Mouse (Mus musculus): Measurements from ENCODE around the gene Nr2f2. TPM values are rescaled to one million over a fixed set of nuclear protein-coding genes. Genes with fewer than 3 reads are reported as not detected.

The Nr2f2 gene
- polyA plus RNA-seq, 1 experiment from 2014 or later = 62.3 TPM

DNA sequence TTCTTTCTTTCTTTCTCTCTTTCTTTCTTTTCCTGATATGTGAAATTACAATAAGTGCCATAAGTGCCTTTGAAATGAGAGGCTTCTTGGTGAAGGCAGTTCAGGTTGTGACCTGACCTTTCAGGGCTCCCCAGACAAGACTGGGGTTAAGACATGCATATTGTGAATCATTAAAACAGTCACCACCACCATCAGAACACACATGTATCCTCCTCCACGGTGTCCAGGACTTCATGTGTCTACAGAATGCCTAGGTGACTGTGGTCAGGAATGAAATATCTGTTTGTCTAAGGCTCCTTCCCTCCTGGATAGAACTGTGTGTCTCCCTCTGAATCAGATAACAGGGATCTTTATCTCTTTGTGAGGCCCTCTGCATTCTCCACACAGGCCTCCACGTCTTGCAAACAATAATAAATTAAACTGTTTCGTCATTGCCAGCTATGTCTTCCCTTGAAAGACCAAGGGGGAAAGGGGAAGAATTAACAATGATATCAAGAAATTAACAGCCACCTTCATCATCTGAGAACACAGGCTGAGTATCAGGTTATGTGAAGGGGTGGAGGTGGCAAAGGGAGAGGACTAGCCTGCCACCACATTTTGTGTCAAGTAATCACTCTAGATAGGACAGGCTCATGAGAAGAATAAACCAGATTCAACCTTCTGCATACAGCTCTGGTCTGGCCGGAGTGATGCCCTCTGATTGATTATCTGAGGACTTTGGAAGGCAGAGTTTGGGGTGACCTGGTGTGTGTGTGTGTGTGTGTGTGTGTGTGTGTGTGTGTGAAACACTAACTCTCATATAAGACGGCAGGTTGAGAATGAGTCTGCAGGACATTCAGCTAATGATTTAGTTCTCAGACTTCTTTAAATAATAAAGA lies 10.6 kb downstream of the Nr2f2 start:
- H3K9me3 ChIP-seq = no peaks in the 10 kb centered on the region
- H3K9ac ChIP-seq = peak overlapping the region; percentile 99
- H3K36me3 ChIP-seq = peaks cover 37% of the 10 kb centered on the region
- peaks cover 44% of the 10 kb centered on the region for H3K4me1 ChIP-seq
- peaks cover 5% of the 10 kb centered on the region; the same call in 1 of the 2 replicates for H3K27me3 ChIP-seq
- H3K27ac ChIP-seq = peak overlapping the region; percentile 33; the same call in 1 of the 2 replicates
- H3K4me3 ChIP-seq = peak overlapping the region; percentile 84
- peak overlapping the region; percentile 85 for H3K4me2 ChIP-seq (replicated peaks)
- WGBS = 29% methylated on average over 5 of the region's 5 CpGs
- ATAC-seq (ENCODE audit: low FRiP score, low read depth) = no peak

DNA sequence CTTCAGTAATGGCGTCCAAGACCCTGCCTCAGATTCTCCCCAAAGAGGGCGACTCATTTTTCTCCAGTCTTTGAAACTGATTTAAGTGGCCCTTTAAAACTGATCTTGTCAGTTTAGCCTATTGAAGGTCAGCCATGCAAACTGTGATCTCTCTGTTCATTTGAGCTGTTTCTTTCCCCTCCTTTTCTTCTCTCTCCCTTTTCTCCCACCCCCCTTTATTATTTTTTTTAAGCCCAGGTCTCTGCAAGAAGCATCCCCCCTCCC lies 11.2 kb downstream of the Nr2f2 start:
- 46% methylated on average over 2 of the region's 2 CpGs for WGBS

DNA sequence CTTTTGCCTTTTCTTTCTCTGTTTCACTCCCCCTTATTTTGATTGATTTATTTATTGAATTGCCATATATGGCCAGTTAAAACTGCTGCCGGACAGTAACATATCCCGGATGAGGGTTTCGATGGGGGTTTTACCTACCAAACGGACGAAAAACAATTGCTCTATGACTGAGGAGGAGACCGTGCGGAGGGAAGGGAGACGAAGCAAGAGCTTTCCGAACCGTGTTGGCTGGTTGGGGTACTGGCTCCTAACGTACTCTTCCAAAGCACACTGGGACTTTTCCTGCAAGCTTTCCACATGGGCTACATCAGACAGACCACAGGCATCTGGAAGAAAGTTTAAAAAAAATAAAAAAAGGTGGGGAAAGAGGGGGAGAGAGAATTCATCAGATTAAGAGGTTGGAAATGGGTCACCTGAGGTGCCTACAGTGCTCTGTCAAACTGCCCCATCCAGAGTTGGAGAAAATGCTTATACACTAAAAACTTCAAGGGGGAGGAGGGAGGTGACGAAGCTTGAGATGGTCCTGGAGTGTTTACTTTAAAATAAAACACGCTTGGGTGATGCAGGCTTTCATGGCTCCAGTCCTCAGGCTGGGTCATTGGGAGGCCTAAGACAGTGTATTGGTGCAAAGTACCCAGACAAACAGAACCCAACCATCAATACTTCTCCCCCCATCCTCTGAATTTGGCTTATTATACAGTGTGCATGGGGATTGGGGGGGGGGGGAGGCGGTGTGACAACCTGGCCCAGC lies 11.8 kb downstream of the Nr2f2 start:
- Histone ChIP-seq H3K4me2 (replicated peaks) (peak overlapping the region; percentile 85), H3K9me3 (no peaks in the 10 kb centered on the region), H3K27me3 (peaks cover 8% of the 10 kb centered on the region; the same call in 1 of the 2 replicates), H3K4me1 (peaks cover 52% of the 10 kb centered on the region), H3K4me3 (peak overlapping the region; percentile 84), H3K36me3 (peaks cover 34% of the 10 kb centered on the region), H3K27ac (peak overlapping the region; percentile 59; the same call in 1 of the 2 replicates), H3K9ac (peak overlapping the region; percentile 63)
- WGBS = 18% methylated on average over 14 of the region's 14 CpGs
- ATAC-seq (ENCODE audit: low FRiP score, low read depth) = no peak

More for the DNA sequence above, 11.2 kb downstream of the Nr2f2 start:
- Histone ChIP-seq H3K4me3 (peak overlapping the region; percentile 84), H3K9ac (peak overlapping the region; percentile 63), H3K36me3 (peaks cover 37% of the 10 kb centered on the region), H3K27ac (peak overlapping the region; percentile 59; the same call in 1 of the 2 replicates), H3K9me3 (no peaks in the 10 kb centered on the region), H3K4me2 (replicated peaks) (peak overlapping the region; percentile 85), H3K4me1 (peaks cover 46% of the 10 kb centered on the region), H3K27me3 (peaks cover 5% of the 10 kb centered on the region; the same call in 1 of the 2 replicates)
- ATAC-seq (ENCODE audit: low FRiP score, low read depth) = no peak

DNA sequence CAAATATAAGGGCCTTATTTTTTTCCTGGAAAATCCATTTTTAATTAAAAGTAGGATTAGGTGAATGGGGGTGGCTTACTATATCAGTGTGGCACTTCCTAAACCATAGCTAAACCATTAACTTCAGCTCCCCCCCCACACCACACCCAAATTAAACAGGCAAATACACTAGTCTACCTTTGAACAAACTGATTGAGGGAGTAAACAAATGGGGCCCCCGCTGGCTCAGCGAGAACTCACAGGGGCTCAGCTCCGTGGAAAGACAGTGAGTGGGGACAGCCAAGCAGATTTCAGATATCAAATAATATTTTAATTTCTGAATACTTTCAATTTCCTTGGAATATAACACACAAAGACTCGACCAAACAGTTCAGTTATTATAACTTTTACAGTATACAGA lies 13.4 kb downstream of the Nr2f2 start:
- H3K4me2 ChIP-seq (replicated peaks) = peak overlapping the region; percentile 73
- H3K9me3 ChIP-seq = no peaks in the 10 kb centered on the region
- whole genome bisulfite sequencing = 20% methylated on average over 4 of the region's 4 CpGs
- H3K9ac ChIP-seq = peak overlapping the region; percentile 88
- no peak for ATAC-seq (ENCODE audit: low FRiP score, low read depth)
- peaks cover 31% of the 10 kb centered on the region for H3K36me3 ChIP-seq
- peaks cover 66% of the 10 kb centered on the region for H3K4me1 ChIP-seq
- H3K27ac ChIP-seq = no peak overlapping the region
- H3K4me3 ChIP-seq = peak overlapping the region; percentile 65
- peaks cover 16% of the 10 kb centered on the region for H3K27me3 ChIP-seq

DNA sequence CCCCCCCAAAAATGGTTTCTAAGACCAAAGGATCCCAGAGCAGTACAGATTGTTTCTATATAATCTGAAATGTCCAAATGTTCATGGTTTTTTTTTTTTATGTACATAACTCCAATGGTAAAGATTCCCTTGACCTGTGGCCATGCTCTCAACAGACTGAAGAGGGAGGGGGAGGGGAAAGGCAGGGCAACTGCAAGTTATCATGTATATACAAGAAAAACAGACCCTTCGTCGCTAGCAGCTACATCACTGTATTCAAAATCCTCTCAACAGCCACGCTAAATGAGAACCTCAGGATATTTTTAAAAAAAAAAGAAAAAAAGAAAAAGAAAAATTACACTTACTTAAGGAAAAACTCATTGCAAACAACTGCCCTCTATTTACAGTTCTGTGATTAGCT lies 13.9 kb downstream of the Nr2f2 start:
- peaks cover 21% of the 10 kb centered on the region for H3K27me3 ChIP-seq
- peak overlapping the region; percentile 88 for H3K9ac ChIP-seq
- H3K27ac ChIP-seq = peak overlapping the region; percentile 97; the same call in 1 of the 2 replicates

DNA sequence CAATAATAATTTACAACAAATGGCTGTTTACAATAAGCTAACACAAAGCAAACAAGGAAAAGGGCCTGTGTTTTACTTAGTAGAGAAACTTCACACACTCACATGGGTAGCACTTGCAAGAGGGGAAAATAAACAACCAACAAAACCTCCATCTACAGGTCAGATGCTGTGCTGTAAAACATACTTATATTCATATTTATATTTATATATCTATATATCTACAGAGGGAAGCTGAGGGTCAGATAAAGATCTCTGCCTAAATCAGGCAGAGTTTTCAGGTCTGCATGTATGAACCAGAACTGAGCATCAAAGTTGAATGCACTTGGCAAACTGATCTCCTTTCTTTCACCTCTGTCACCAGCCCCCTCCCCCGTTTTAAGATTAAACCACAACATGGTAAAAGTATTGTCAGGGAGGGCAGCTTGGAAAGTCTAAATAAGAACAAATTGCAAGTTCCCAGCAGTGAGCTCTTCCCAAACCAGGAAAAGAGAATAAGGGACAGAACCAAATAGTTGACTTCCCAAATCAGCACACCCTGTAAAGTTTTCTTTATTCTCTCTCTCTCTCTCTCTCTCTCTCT lies 14.5 kb downstream of the Nr2f2 start:
- Histone ChIP-seq H3K4me2 (replicated peaks) (peak overlapping the region; percentile 73), H3K27ac (peak overlapping the region; percentile 97), H3K36me3 (peaks cover 20% of the 10 kb centered on the region), H3K4me1 (peaks cover 64% of the 10 kb centered on the region), H3K9ac (peak overlapping the region; percentile 88), H3K27me3 (peaks cover 26% of the 10 kb centered on the region), H3K9me3 (no peaks in the 10 kb centered on the region), H3K4me3 (peak overlapping the region; percentile 65)
- 4% methylated on average over 1 of the region's 1 CpGs for WGBS
- ATAC-seq (ENCODE audit: low FRiP score, low read depth) = no peak

More for the DNA sequence above, 13.9 kb downstream of the Nr2f2 start:
- peaks cover 25% of the 10 kb centered on the region for H3K36me3 ChIP-seq
- H3K4me1 ChIP-seq = peaks cover 66% of the 10 kb centered on the region
- WGBS = 24% methylated on average over 3 of the region's 3 CpGs
- H3K9me3 ChIP-seq = no peaks in the 10 kb centered on the region
- peak overlapping the region; percentile 65 for H3K4me3 ChIP-seq
- H3K4me2 ChIP-seq (replicated peaks) = peak overlapping the region; percentile 73
- ATAC-seq (ENCODE audit: low FRiP score, low read depth) = no peak

DNA sequence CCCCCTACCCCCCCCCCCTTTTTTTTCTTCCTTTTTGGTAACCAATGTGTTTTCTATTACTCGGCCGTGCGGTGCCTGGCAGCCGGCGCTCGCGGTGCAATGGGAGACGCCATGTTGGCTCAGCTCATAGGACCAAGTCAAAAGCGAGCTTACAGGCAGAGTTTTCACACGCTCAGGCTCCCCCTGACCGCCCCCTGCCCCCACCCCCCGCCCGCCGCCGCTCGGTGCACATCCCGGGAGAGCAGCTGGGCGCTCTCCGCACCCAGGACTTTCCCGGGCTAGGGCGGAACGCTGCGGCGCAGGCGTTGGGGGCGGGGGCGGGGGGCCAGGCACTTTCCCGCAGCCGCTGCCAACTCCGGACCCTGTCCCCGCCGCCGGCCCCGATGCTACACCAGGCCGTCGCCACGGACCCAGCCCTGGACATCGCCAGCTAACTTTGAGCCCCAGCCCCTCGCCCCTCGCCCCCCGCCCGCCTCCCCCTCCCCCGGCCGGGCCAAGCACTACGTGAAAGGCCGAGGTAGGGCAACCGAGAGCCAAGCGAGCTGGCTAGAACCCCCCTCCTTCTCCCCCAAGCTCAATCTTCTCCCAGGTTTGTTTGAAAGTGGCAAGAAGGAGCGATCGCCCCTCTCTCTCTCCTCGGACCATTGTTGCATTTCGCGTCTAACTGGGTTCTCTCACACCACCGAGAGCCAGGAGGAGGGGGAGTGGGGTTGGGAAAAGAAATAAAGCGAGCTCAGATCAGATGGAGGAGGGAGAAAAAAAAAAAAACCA lies 15.6 kb downstream of the Nr2f2 start:
- peak overlapping the region; percentile 65 for H3K4me3 ChIP-seq
- under 1% methylated on average over 43 of the region's 55 CpGs for WGBS
- peak; percentile 76 for ATAC-seq (ENCODE audit: low FRiP score, low read depth)
- peaks cover 64% of the 10 kb centered on the region for H3K4me1 ChIP-seq
- H3K36me3 ChIP-seq = peaks cover 10% of the 10 kb centered on the region
- H3K27ac ChIP-seq = peak overlapping the region; percentile 97
- peaks cover 35% of the 10 kb centered on the region for H3K27me3 ChIP-seq
- no peaks in the 10 kb centered on the region for H3K9me3 ChIP-seq
- H3K4me2 ChIP-seq (replicated peaks) = peak overlapping the region; percentile 73
- peak overlapping the region; percentile 88 for H3K9ac ChIP-seq

DNA sequence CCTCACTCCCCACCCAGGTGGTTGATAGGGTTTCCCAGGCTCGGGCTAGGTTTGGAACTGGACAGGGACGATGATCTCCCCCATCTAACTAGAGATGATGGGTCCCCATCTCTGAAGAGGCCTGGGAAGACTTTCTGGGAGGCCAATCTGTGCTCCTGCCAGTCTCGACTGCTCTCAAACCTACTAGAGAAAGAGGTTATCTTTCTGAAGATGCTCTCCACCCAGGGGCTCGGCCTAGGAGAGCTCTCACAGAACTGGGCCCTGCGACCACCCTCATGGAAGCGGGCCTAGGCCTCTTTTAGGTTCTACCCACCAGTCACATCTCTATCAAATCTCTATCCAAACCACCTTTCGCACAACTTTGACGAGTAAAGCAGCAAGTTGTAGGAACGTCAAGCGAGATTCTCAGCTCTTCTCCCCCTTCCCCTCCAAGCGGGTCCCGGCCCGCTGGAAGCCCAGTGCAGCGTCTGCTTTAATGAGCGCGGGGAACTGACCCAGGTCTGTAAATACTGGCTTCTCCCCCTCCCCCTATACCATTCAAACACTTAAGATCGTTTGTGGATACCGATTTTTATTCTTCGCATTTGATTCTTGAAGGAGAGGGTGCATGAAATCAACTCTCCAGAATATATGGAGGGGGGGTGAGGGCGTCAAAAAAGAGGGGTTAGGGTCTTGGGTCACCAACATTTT lies 16.4 kb downstream of the Nr2f2 start:
- peak overlapping the region; percentile 97 for H3K27ac ChIP-seq
- peak; percentile 16; the same call in 1 of the 2 replicates for ATAC-seq (ENCODE audit: low FRiP score, low read depth)
- H3K9ac ChIP-seq = peak overlapping the region; percentile 88
- peak overlapping the region; percentile 65 for H3K4me3 ChIP-seq
- peak overlapping the region; percentile 73 for H3K4me2 ChIP-seq (replicated peaks)
- no peaks in the 10 kb centered on the region for H3K9me3 ChIP-seq
- WGBS = 8% methylated on average over 20 of the region's 20 CpGs
- H3K36me3 ChIP-seq = peaks cover 4% of the 10 kb centered on the region; the same call in 1 of the 2 replicates
- H3K4me1 ChIP-seq = peaks cover 68% of the 10 kb centered on the region
- H3K27me3 ChIP-seq = peaks cover 41% of the 10 kb centered on the region

DNA sequence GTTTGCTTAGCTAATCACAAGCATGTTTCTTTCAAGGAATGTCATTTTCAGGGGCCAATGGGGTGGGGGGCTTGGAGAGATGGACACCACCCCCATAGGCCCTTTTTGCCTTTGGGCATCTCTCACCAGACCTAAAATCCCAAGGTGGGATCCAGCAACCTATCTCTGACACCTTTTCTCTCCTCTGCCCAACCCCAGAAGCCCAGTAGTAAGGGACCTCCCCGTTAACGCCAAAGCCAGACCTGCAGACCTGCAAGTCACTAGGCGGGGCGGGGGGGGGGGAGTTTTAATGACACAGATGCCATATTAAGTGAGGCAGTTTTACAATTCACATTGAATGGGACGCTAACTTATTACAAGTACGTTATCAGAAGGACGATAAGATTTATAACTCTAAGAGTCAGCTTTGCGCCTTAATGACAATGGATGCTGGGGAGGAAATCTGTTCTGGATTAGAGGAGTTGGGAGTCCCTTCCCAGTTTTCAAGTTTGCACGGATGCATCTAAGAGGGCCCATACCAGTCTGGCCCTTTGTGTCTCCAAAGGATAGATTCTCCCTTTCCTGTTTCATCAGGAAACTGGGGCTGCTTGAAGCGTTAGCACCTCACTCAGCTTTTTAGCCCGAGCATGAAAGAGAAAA lies 17.4 kb downstream of the Nr2f2 start:
- WGBS = 13% methylated on average over 11 of the region's 11 CpGs
- H3K4me1 ChIP-seq = peaks cover 70% of the 10 kb centered on the region
- ATAC-seq (ENCODE audit: low FRiP score, low read depth) = no peak
- peak overlapping the region; percentile 88 for H3K9ac ChIP-seq
- H3K9me3 ChIP-seq = no peaks in the 10 kb centered on the region
- peak overlapping the region; percentile 65 for H3K4me3 ChIP-seq
- peak overlapping the region; percentile 73 for H3K4me2 ChIP-seq (replicated peaks)
- H3K27ac ChIP-seq = peak overlapping the region; percentile 97; the same call in 1 of the 2 replicates
- H3K36me3 ChIP-seq = no peaks in the 10 kb centered on the region
- H3K27me3 ChIP-seq = peaks cover 50% of the 10 kb centered on the region

DNA sequence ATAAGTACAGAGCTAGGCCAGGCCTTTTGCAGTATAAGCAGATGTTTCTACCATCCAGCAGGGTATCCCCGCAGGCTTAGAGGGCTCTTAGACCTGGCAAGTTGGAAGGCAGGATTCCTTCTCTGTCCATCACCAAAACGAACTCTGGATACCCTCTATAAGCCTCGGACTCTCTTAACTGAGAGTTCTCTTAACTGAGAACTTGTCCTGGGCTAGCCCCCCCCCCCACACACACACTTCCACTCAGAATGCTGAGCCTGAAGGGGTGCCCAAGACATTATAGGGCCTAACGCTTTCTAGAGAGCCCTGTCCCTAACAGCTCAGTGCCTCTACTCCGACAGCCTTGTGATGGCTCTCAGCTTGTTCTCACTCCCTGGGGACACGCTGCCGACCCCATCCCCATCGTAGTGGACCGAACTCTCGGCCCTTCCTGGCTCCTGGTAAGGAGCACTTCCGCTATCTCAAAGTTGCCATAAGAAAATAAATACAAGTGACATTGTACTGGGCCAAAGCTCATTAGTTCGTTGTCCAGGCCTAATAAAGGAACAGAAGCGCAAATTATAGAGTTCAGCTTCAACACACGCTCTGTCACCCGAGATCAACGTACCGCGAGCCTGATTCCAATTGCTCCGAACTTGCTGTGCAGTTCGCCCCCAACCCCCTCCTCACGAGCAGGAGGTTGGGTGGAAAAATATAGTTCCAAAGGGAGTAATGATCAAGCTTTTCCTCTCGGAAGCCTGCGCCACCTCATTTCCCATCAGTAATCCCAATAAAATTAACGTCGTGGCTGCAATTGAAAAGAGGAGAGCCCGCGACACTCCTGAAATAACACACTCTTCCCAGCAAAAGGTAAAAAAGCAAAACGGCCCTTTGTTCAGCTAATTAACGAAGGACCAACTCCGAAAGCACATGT lies 18.2 kb downstream of the Nr2f2 start:
- Histone ChIP-seq H3K4me3 (peak overlapping the region; percentile 65), H3K9me3 (no peaks in the 10 kb centered on the region), H3K4me2 (replicated peaks) (peak overlapping the region; percentile 73), H3K27ac (peak overlapping the region; percentile 33; the same call in 1 of the 2 replicates), H3K36me3 (no peaks in the 10 kb centered on the region), H3K27me3 (peaks cover 58% of the 10 kb centered on the region), H3K9ac (peak overlapping the region; percentile 39), H3K4me1 (peaks cover 71% of the 10 kb centered on the region)
- WGBS = 13% methylated on average over 30 of the region's 30 CpGs
- no peak for ATAC-seq (ENCODE audit: low FRiP score, low read depth)
